Mouse (Mus musculus) C2C12 (cell line): ENCODE results near the gene Setd1b. TPM values are rescaled to one million over a fixed set of nuclear protein-coding genes. Genes with fewer than 3 reads are reported as not detected.

Experiments
- H3K27me3 ChIP-seq: one replicate; pipeline ENCODE4 v1.6.1; 2011; ENCODE audit not compliant: control insufficient read depth, insufficient read depth, insufficient read length
- H3K36me3 ChIP-seq: one replicate; pipeline ENCODE4 v1.6.1; 2011; ENCODE audit not compliant: control insufficient read depth, insufficient read depth
- H3K4me3 ChIP-seq: one replicate; pipeline ENCODE4 v1.5.1; 2011; ENCODE audit warnings: mild to moderate bottlenecking, control low read depth; ENCODE audit not compliant: poor library complexity, insufficient read depth, severe bottlenecking
- H3K79me2 ChIP-seq: one replicate; pipeline ENCODE4 v1.6.1; 2011; ENCODE audit not compliant: control insufficient read depth, insufficient read depth
- H3K79me3 ChIP-seq: one replicate; pipeline ENCODE4 v1.6.1; 2011; ENCODE audit warnings: low read depth, control low read depth
- H3ac ChIP-seq: one replicate; pipeline ENCODE3; 2011; ENCODE audit warnings: low read depth; ENCODE audit not compliant: control insufficient read depth, insufficient read length
- CEBPB ChIP-seq: IDR thresholded peaks from one replicate; pipeline ENCODE4 v1.6.1; 2011; ENCODE audit warnings: low read depth, mild to moderate bottlenecking, control low read depth, moderate library complexity
- CTCF ChIP-seq: IDR thresholded peaks from one replicate; pipeline ENCODE4 v1.5.1; 2011; ENCODE audit not compliant: control insufficient read depth, insufficient read depth, insufficient read length
- FOSL1 ChIP-seq: IDR thresholded peaks from one replicate; pipeline ENCODE4 v1.8.0; 2011; ENCODE audit warnings: mild to moderate bottlenecking, low read length; ENCODE audit not compliant: poor library complexity, insufficient read depth, severe bottlenecking
- MAX ChIP-seq: IDR thresholded peaks from one replicate; pipeline ENCODE4 v1.6.1; 2011; ENCODE audit warnings: mild to moderate bottlenecking, control low read depth
- MYOD1 ChIP-seq: IDR thresholded peaks from one replicate; pipeline ENCODE4 v1.6.1; 2011; ENCODE audit warnings: low read depth; ENCODE audit not compliant: control insufficient read depth, insufficient read length
- MYOG ChIP-seq: IDR thresholded peaks from one replicate; pipeline ENCODE4 v1.6.1; 2011; ENCODE audit not compliant: control insufficient read depth, insufficient read length; ENCODE audit errors: extremely low read depth
- USF1 ChIP-seq: IDR thresholded peaks from one replicate; pipeline ENCODE4 v1.6.1; 2011; ENCODE audit warnings: low read depth, mild to moderate bottlenecking, control low read depth, moderate library complexity
- long read RNA-seq, 2 experiments: library from polyadenylated mRNA; unstranded; transcript quantifications; one replicate each; pipeline ENCODE4 v2.0.0; 2019 to 2020
- polyA plus RNA-seq: library from polyadenylated mRNA; unstranded; fragments of >200 nt; fragmentation: generic; extraction: Trizol; gene quantifications from one replicate; pipeline ENCODE4 v1.2.1, GENCODE M21; 2012; ENCODE audit warnings: missing spikeins

Setd1b gene
- 4.4 TPM for polyA plus RNA-seq
- long read RNA-seq, experiment 1, partial matches to known transcripts, result 0 of 1 reads
- long read RNA-seq, experiment 1, other reads (novel, unspliced or antisense), result 1 of 1 reads
- long read RNA-seq, experiment 2, partial matches to known transcripts, result 0 of 1 reads
- long read RNA-seq, experiment 2, other reads (novel, unspliced or antisense), result 1 of 1 reads

DNA sequence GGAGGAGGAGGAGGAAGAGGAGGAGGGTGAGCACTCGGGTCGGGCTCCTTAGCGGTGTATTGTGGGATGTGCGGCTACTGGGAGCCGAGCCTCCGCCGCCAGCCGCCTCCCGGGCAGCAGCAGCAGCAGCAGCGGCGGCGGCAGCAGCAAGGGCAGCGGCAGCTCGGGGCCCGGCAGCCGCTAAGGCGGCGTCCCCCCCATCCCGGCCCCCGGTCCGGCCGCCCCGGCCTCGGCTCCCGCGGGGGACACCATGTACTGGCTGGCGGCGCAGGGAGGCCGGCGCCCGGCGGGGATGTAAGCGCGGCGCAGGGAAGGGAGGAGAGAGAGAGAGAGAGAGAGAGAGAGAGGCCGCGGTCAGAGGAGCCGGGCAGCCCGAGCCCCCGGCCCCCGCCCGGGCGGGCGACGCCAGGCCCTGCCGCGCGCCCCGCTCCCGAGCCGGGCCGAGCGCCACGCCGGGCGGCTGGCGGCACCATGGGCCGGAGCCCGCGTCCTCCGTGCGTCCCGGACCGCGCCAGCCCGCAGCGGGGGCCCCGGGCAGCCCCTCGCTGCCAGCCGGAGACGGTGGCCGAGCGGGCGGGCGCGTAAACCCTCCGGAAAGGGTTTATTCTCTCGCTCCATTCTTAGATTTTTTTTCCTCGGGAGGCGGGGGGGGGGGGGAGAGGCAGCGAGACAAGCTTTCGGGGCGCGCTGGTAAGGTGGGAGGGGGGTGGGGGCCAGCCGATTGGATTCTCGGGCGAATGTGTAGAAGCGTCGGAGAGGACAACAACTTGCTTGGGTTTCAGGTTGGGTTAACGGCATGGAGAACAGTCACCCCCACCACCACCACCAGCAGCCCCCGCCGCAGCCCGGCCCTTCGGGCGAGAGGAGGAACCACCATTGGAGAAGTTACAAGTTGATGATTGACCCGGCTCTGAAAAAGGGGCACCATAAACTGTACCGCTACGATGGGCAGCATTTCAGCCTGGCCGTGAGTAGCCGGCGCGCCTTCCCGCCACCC is at the start of gene Setd1b:
TSS of gene Setd1b (plus strand) at position 33 of the 997 bp plus-strand sequence.
- TF ChIP-seq CTCF, result no peak
- no peak for TF ChIP-seq CEBPB
- no peak for TF ChIP-seq USF1
- no peak for TF ChIP-seq MAX
- no peak for TF ChIP-seq FOSL1
- TF ChIP-seq MYOD1, result no peak
- TF ChIP-seq MYOG, result no peak
- Histone ChIP-seq H3K4me3 (peak within 1 kb of the TSS; percentile 56), H3ac (peak within 1 kb of the TSS; percentile 93), H3K36me3 (peaks cover 11% of the 10 kb centered on the region), H3K79me3 (peaks cover 33% of the 10 kb centered on the region), H3K27me3 (no peaks in the 10 kb centered on the region), H3K79me2 (peaks cover 77% of the 10 kb centered on the region)

- no peaks in the 10 kb centered on the region for H3K36me3 ChIP-seq
- TF ChIP-seq CTCF (no peak), FOSL1 (no peak), MAX (no peak), USF1 (no peak), MYOG (no peak), CEBPB (no peak), MYOD1 (no peak)
- H3K79me2 ChIP-seq, result no peaks in the 10 kb centered on the region
Observed at GRCm38 (mm10) chr5:123093077-123093633, 48.8 kb upstream of the Setd1b start.

DNA sequence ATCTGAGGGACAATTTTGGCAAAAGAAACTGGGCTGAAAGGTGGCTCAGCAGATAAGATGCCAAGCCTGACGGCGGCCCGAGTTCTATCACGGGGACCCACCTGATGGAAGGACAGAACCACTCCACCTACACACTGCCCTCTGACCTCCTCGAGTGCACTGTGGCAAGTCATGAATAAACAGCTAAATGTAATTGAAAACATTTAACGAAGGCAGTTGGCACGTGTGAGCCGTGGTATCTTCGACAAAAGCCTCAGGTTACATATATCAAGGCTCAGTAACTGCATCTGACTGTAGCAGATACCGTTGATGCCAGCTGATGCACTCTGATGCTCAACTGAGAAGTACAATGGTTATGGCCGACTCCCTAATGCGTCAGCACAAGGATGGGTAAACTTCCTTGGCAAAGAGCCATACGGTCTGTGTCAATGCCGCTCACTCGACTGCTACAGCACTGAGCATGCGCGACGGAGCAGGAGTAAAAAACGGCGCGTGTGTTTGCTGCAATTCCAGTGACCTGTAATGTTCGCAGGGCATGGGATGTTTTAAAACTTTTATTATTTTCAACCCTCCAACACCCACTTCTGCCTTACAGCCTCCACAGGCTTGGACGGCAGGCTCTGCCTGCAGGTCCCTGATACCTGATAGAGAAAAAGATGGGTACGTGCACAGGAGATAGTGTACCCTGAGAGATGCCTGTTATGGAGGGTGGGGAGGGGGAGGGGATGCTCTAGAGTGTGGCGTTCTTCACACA is 47.6 kb upstream of the Setd1b start:
- Histone ChIP-seq H3ac (no peak overlapping the region), H3K36me3 (no peaks in the 10 kb centered on the region), H3K79me2 (no peaks in the 10 kb centered on the region), H3K79me3 (no peaks in the 10 kb centered on the region), H3K4me3 (no peak overlapping the region), H3K27me3 (no peaks in the 10 kb centered on the region)
- TF ChIP-seq CTCF (no peak), FOSL1 (no peak), CEBPB (no peak), MAX (no peak)

More at GRCm38 (mm10) chr5:123093077-123093633, 48.8 kb upstream of the Setd1b start:
- Histone ChIP-seq H3K79me3 (no peaks in the 10 kb centered on the region), H3ac (no peak overlapping the region), H3K27me3 (no peaks in the 10 kb centered on the region), H3K4me3 (no peak overlapping the region)

DNA sequence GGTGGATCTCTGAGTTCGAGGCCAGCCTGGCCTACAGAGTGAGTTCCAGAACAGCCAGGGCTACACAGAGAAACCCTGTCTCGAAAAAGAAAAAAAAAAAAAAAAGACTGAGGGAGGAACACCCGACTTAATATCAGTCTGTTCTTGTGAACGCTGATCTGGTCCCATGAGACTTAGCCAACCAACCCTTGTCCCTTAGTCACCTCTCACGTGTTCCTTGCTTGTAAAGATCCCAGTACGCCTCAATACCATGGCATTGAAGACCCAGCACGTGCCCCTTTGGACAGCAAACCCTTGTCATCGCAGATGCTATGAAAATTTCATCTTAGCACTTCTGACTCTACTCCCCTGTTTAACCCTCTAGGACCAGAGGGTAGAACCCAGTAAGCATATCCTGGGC is 45.7 kb upstream of the Setd1b start:
- H3K79me2 ChIP-seq, result no peaks in the 10 kb centered on the region
- H3ac ChIP-seq, result no peak overlapping the region
- H3K27me3 ChIP-seq, result no peaks in the 10 kb centered on the region
- TF ChIP-seq USF1 (no peak), CTCF (no peak), CEBPB (no peak), MAX (no peak), FOSL1 (no peak), MYOG (no peak), MYOD1 (no peak)
- no peak overlapping the region for H3K4me3 ChIP-seq
- H3K79me3 ChIP-seq, result no peaks in the 10 kb centered on the region
- no peaks in the 10 kb centered on the region for H3K36me3 ChIP-seq

DNA sequence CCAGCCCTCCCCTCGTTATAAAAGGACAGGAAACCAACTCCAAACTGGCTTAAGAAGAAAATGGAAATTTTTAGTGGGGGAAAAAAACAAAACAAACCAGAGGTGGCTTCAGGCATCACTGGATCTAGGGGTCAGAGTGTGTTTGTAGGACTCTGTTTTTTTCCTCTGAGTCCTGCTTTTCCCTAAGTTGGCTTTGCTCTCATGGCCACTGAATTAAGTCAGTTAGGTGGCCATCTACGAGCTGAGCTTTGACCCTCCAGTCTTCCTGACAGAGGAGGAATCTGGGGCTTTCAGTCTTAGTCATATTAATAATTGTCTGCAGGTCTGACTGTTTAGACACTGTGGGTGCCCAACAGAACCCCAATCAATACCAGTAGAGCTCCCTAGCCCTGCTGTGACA is 43.5 kb upstream of the Setd1b start:
- no peaks in the 10 kb centered on the region for H3K79me2 ChIP-seq
- no peaks in the 10 kb centered on the region for H3K27me3 ChIP-seq
- no peaks in the 10 kb centered on the region for H3K79me3 ChIP-seq
- H3K4me3 ChIP-seq, result no peak overlapping the region
- no peak for TF ChIP-seq MYOG
- TF ChIP-seq FOSL1, result no peak
- no peak for TF ChIP-seq MAX
- no peak for TF ChIP-seq MYOD1
- TF ChIP-seq USF1, result no peak
- no peak for TF ChIP-seq CTCF
- TF ChIP-seq CEBPB, result no peak
- no peak overlapping the region for H3ac ChIP-seq
- no peaks in the 10 kb centered on the region for H3K36me3 ChIP-seq
